Mouse (Mus musculus) forebrain, embryonic 11.5 days (tissue): ENCODE data around the gene Tfr2. TPM values are rescaled to one million over a fixed set of nuclear protein-coding genes. Genes with fewer than 3 reads are reported as not detected.
A peak's percentile ranks its signal among the peaks of the same experiment; 100 is the strongest.

Experiments
- ATAC-seq: fragments of 200-750 bp; cut with Nextera tagmentation; replicated peaks from 2 replicates; pipeline ENCODE4 v1.8.0; 2017; ENCODE audit warnings: moderate TSS enrichment; ENCODE audit not compliant: low FRiP score
- DNase-seq: peaks from one replicate; pipeline ENCODE4 v3.0.0-alpha.2; 2017; ENCODE audit warnings: low spot score
- H3K27ac ChIP-seq: fragments of 300-500 bp; sonication (generic); 2 replicates; pipeline ENCODE4 v1.5.1; 2014; ENCODE audit warnings: low read depth, low read length
- H3K27me3 ChIP-seq: fragments of 300-500 bp; sonication (generic); 2 replicates; pipeline ENCODE4 v1.6.1; 2014; ENCODE audit warnings: mild to moderate bottlenecking, low read length, mixed read lengths; ENCODE audit not compliant: control insufficient read depth, insufficient read depth
- H3K36me3 ChIP-seq: fragments of 300-500 bp; sonication (generic); 2 replicates; pipeline ENCODE4 v1.6.1; 2014; ENCODE audit warnings: mild to moderate bottlenecking, low read length, moderate library complexity, mixed read lengths; ENCODE audit not compliant: control insufficient read depth, insufficient read depth
- H3K4me1 ChIP-seq: fragments of 300-500 bp; sonication (generic); replicated peaks from 2 replicates; pipeline ENCODE4 v1.6.1; 2014; ENCODE audit warnings: low read length, mixed read lengths; ENCODE audit not compliant: control insufficient read depth, insufficient read depth
- H3K4me2 ChIP-seq: fragments of 300-500 bp; sonication (generic); 2 replicates; pipeline ENCODE4 v1.6.1; 2014; ENCODE audit warnings: low read depth, mild to moderate bottlenecking, low read length, moderate library complexity, mixed read lengths; ENCODE audit not compliant: severe bottlenecking
- H3K4me3 ChIP-seq: fragments of 300-500 bp; sonication (generic); 2 replicates; pipeline ENCODE4 v1.5.1; 2014; ENCODE audit warnings: low read depth, low read length
- H3K9ac ChIP-seq: fragments of 300-500 bp; sonication (generic); 2 replicates; pipeline ENCODE4 v1.6.1; 2014; ENCODE audit warnings: low read length
- H3K9me3 ChIP-seq: fragments of 300-500 bp; sonication (generic); 2 replicates; pipeline ENCODE4 v1.6.1; 2016; ENCODE audit warnings: low read length, mixed read lengths; ENCODE audit not compliant: control insufficient read depth
- WGBS: fragments of 180-500 bp; shearing (Covaris S2); extraction: QIAGEN DNeasy Blood & Tissue Kit; methylation state at CpG from one replicate; pipeline ENCODE4 v1.1.7; 2014; 5-methylcytosine and 5-hydroxymethylcytosine counted together
- polyA plus RNA-seq: library from polyadenylated mRNA; unstranded; fragments of >200 nt; fragmentation: Nextera tagmentation; extraction: Ambion mirVana; gene quantifications from 2 replicates; pipeline ENCODE4 v1.2.1, GENCODE M21; 2014

Gene Tfr2
- polyA plus RNA-seq, 1 experiment from 2014 or later = 1.2 TPM

DNA sequence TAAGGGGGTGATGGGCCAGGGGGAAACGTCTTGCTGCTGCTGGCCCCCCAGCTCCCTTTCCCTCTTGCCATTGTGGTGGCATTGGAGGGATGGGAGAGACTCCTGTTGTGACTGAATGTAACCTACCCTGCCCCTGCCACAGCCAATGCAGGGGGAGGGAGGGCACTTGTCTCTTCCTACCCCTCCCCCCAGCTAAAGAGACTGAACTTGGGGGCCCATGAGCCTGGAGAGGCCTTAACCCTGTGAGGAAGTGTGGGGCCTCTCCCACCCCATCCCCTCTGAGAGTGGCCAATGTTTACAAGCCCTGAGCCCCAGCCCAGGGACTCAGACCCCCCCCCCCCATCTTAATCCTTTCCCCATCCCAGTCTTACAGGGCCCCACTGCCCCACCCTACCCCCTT, 42.2 kb upstream of the Tfr2 start:
- Histone ChIP-seq H3K9me3 (no peaks in the 10 kb centered on the region), H3K9ac (no peak overlapping the region), H3K27ac (no peak overlapping the region), H3K36me3 (peaks cover 27% of the 10 kb centered on the region), H3K4me2 (no peak overlapping the region), H3K4me3 (no peak overlapping the region), H3K4me1 (peaks cover 12% of the 10 kb centered on the region), H3K27me3 (no peaks in the 10 kb centered on the region)
- 61% methylated on average over 1 of the region's 1 CpGs for WGBS
- DNase-seq (no peak), ATAC-seq (no peak)

DNA sequence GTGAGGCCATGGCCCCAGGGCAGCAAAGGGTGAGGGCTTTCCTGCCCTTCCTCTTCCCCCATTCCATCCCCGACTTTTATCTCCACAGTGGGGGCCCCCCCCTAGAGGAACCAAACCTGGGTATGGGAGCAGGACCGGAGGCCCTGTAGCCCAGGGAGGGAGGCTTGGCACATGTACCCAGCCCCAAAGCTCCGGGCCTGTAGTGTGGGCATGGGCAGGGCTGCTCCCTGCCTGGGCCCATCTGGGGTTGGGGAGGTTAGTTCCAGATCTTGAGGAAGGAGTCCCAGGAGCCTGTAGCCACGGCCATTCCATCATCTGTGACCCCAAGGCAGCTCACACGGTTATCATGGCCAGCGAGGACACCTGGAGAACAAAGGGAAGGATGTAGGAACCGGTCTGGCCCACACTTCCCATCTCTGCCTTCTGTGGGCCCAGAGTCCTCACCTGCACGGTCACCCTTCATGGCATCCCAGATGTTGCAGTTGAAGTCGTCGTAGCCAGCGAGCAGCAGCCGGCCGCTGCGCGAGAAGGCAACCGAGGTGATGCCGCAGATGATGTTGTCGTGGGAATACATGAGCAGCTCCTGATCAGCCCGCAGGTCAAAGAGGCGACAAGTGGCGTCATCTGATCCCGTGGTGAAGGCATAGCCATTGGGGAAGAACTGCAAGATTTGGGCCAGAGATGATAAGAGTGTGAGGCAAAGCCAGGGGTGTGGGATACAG, 41.2 kb upstream of the Tfr2 start:
- no peaks in the 10 kb centered on the region for H3K27me3 ChIP-seq
- no peak overlapping the region for H3K9ac ChIP-seq
- no peaks in the 10 kb centered on the region for H3K9me3 ChIP-seq
- H3K4me1 ChIP-seq = peaks cover 12% of the 10 kb centered on the region
- WGBS = 87% methylated on average over 22 of the region's 22 CpGs
- no peak overlapping the region for H3K4me2 ChIP-seq
- ATAC-seq (no peak), DNase-seq (peak; percentile 52)
- no peak overlapping the region for H3K4me3 ChIP-seq
- H3K36me3 ChIP-seq = peaks cover 18% of the 10 kb centered on the region
- H3K27ac ChIP-seq = no peak overlapping the region

DNA sequence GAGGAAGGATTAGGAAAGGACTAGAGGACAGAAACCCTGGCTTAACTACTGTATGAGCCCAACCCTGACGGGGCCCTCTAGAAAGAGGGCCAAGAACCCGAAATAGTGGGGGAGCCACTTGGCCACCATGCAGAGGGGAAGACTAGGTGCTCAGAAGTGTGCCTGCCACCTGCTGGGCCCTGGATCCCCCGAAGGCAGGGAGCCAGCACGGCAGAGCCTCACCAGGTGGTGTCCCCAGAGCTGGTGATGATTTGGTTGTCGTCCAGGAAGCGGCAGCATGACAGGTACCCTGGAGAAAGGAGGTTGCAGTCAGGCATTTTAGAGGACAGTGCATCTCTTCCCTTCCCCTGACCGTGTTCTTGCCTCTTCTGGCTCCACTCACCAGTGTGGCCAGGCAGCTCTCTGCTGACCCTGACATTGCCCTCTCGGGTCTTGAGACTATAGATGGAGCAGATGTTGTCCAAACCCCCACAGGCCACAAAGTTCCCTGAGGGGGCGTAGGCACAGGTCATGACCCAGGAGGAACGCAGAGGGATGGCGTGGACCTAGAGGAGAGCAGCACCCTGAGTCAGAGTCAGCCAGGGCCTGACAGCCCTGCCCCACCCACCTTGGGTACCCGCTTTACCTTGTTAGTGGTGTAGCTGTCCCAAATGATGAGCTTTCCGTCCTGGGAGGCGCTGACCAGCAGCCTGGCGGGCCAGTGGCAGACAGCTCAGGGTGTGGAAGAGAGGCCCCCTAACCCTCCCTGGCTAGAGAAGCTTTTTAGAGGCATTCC, 40.2 kb upstream of the Tfr2 start:
- ATAC-seq (no peak), DNase-seq (peak; percentile 59)
- no peaks in the 10 kb centered on the region for H3K27me3 ChIP-seq
- peaks cover 12% of the 10 kb centered on the region for H3K4me1 ChIP-seq
- H3K36me3 ChIP-seq = peaks cover 15% of the 10 kb centered on the region; the same call in 1 of the 2 replicates
- H3K9me3 ChIP-seq = no peaks in the 10 kb centered on the region
- WGBS = 79% methylated on average over 15 of the region's 15 CpGs
- no peak overlapping the region for H3K27ac ChIP-seq
- H3K4me2 ChIP-seq = peak overlapping the region; percentile 98
- H3K9ac ChIP-seq = no peak overlapping the region
- H3K4me3 ChIP-seq = no peak overlapping the region

DNA sequence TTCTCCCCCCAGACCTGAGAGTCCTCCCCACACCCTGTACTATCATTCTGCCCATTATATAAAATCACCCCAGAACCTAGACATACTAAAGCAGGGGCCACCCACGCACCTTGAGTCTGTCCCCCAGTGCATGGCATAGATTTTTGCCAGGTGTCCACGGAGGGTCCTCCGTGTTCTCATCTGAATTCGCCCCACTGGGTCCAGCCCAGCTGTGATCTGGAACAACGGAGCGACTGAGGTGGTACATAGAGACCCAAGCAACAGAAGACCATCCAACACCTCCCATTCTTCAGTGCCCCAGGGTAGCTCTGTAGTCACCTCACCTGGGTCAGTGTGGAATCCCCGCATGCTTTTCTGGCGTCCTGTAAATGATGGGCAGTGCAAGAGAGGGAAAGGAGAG, 39.6 kb upstream of the Tfr2 start:
- Histone ChIP-seq H3K4me3 (peak overlapping the region; percentile 82), H3K9ac (peak overlapping the region; percentile 97), H3K9me3 (no peaks in the 10 kb centered on the region), H3K4me1 (peaks cover 12% of the 10 kb centered on the region), H3K27me3 (no peaks in the 10 kb centered on the region), H3K27ac (peak overlapping the region; percentile 95; the same call in 1 of the 2 replicates), H3K4me2 (peak overlapping the region; percentile 98), H3K36me3 (peaks cover 10% of the 10 kb centered on the region; the same call in 1 of the 2 replicates)
- DNase-seq (peak; percentile 52), ATAC-seq (no peak)
- 77% methylated on average over 8 of the region's 8 CpGs for WGBS

DNA sequence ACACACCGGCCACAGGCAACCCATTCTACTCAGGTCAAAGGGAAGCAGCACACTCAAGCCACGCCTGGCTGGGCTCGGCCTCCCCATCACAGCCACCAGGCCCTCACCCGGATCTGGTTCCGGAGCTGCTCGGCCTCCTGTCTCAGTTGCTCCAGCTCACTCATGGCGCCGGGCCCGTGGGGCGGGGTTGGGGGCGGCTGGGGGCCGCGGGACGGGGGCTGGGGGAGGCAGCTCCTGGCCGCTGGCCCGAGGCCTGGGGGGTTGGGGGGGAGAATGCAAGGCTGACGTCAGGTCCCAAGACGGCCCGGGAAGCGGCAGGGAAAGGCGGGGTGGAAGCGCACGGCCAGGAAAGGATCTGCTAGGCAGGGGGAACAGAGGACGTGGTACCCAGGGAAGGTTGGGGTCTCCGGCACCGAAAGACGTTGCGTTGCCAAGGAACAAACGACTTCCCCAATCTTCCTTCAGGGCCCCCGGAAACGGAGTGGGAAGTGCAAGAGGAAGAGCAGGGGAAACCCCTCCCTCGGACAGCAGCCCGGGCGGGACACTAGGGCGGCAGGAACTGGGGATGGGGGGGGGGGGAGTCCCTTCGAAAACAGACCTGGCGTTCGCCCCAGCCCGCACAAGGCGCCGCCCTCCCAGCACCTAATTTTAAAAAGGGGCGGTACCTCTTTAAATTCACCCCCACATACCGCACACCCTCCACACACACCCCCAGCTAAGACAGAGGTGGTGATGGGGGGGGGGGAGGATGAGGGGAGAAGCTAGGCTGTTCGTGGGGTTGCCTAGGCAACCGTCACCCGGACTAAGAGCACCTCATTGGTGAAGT, 38.8 kb upstream of the Tfr2 start:
- DNase-seq = peak; percentile 82
- Histone ChIP-seq H3K36me3 (peaks cover 10% of the 10 kb centered on the region; the same call in 1 of the 2 replicates), H3K4me1 (peaks cover 12% of the 10 kb centered on the region)

DNA sequence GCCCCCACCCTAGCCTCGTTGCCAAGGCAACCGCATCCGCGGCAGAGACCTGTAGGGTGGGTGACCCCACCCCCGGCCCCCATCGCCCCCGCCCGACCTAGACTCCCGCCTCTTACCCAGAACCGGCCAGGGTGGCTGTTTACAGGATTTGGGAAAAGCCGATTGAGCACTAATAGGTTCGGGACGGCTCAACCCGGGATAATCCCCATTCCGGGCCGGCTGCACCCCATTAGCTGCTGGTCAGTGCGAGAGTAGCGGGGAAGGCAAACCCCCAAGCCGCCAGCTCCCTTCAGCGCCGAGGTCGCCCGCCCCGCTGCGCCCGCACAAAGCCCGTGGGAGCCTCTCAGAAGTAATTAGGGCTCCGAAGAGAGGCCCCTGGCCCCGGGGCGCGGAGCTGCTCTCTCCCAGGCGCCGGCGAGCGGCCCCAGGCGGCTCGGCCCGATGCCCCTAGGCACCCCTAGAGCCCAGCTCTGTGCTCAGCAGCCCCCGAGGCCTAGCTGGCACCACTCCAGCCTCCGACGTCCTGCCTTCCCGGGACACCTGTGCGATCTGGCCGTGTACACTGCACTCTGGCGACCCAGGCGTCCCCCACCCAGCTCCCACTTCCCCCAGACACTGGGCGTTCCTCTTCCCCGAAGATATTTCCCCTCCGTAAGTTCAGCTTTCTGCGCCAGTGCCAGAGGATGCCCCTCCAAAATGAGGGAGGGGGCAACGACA, 38.1 kb upstream of the Tfr2 start:
- no peaks in the 10 kb centered on the region for H3K9me3 ChIP-seq
- H3K4me3 ChIP-seq = peak overlapping the region; percentile 82
- H3K4me1 ChIP-seq = peaks cover 7% of the 10 kb centered on the region; the same call in 1 of the 2 replicates
- peak overlapping the region; percentile 97 for H3K9ac ChIP-seq
- H3K27me3 ChIP-seq = no peaks in the 10 kb centered on the region
- 1% methylated on average over 51 of the region's 51 CpGs for WGBS
- DNase-seq (peak; percentile 93), ATAC-seq (peak; percentile 34)
- peaks cover 10% of the 10 kb centered on the region; the same call in 1 of the 2 replicates for H3K36me3 ChIP-seq
- peak overlapping the region; percentile 98 for H3K4me2 ChIP-seq
- H3K27ac ChIP-seq = peak overlapping the region; percentile 95

More for the DNA sequence above, 38.8 kb upstream of the Tfr2 start:
- peak overlapping the region; percentile 98 for H3K4me2 ChIP-seq
- no peaks in the 10 kb centered on the region for H3K9me3 ChIP-seq
- peak overlapping the region; percentile 97 for H3K9ac ChIP-seq
- peak; percentile 65 for ATAC-seq
- no peaks in the 10 kb centered on the region for H3K27me3 ChIP-seq
- H3K4me3 ChIP-seq = peak overlapping the region; percentile 82
- H3K27ac ChIP-seq = peak overlapping the region; percentile 95
- WGBS = 1% methylated on average over 40 of the region's 46 CpGs

DNA sequence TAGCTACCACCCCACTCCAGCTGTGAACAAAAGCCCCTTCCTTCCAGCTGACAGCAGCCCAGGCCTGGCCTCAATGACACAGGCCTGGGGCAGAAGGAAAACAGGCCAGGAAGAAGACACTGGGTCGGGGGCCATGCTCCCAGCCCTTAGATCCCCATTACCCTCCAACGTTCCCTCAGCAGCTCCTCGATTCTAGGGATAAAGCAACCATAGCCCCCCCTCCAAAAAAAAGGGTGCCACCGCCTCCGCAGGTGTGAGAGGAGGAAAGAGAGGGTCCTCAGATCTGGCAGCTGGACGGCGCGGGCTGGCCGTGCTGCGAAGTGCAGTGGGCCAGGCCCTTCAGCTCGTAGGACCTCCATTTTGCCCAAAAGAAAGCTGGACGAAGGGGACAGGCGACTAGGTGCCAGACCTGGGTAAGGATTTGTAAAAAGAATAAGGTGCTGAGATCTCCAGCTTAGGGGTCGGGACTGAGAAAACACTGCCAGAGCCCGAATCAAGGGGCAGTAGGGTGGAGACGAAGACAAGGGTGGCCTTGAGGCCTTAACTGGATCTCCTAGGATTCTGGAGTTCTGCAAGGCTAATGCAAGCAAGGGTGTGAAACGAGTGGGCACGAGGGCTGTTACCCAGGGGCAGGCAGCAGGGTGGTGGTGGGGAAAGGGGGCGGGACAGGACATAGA, 37.4 kb upstream of the Tfr2 start:
- peak overlapping the region; percentile 97 for H3K9ac ChIP-seq
- WGBS = under 1% methylated on average over 19 of the region's 19 CpGs
- DNase-seq (peak; percentile 67), ATAC-seq (no peak)
- peaks cover 10% of the 10 kb centered on the region; the same call in 1 of the 2 replicates for H3K36me3 ChIP-seq
- 0 out of 2 replicates have a peak, but pooled peaks cover 7% of the 10 kb centered on the region for H3K4me1 ChIP-seq
- peak overlapping the region; percentile 98 for H3K4me2 ChIP-seq
- H3K27me3 ChIP-seq = no peaks in the 10 kb centered on the region
- no peaks in the 10 kb centered on the region for H3K9me3 ChIP-seq
- peak overlapping the region; percentile 82 for H3K4me3 ChIP-seq
- peak overlapping the region; percentile 95 for H3K27ac ChIP-seq
